Mouse (Mus musculus) hindbrain, embryonic 11.5 days (tissue): ENCODE results near the gene Rhov. TPM values are rescaled to one million over a fixed set of nuclear protein-coding genes. Genes with fewer than 3 reads are reported as not detected.
A peak's percentile ranks its signal among the peaks of the same experiment; 100 is the strongest.

Experiments used
- ATAC-seq: fragments of 200-750 bp; cut with Nextera tagmentation; 2 replicates; pipeline ENCODE4 v1.8.0; 2017; ENCODE audit warnings: mild to moderate bottlenecking, moderate TSS enrichment, moderate library complexity; ENCODE audit not compliant: low FRiP score
- DNase-seq: peaks from one replicate; pipeline ENCODE4 v3.0.0-alpha.2; 2015; ENCODE audit warnings: low spot score
- H3K27ac ChIP-seq: fragments of 300-500 bp; sonication (generic); 2 replicates; pipeline ENCODE4 v1.5.1; 2014; ENCODE audit warnings: mild to moderate bottlenecking, low read depth, low read length
- H3K27me3 ChIP-seq: fragments of 300-500 bp; sonication (generic); 2 replicates; pipeline ENCODE4 v1.6.1; 2014; ENCODE audit warnings: mild to moderate bottlenecking, low read length, moderate library complexity, mixed read lengths; ENCODE audit not compliant: control insufficient read depth, insufficient read depth
- H3K36me3 ChIP-seq: fragments of 300-500 bp; sonication (generic); 2 replicates; pipeline ENCODE4 v1.6.1; 2014; ENCODE audit warnings: mild to moderate bottlenecking, low read length, moderate library complexity, mixed read lengths; ENCODE audit not compliant: control insufficient read depth, insufficient read depth
- H3K4me1 ChIP-seq: fragments of 300-500 bp; sonication (generic); replicated peaks from 2 replicates; pipeline ENCODE4 v1.6.1; 2014; ENCODE audit warnings: low read length, mixed read lengths; ENCODE audit not compliant: control insufficient read depth, insufficient read depth
- H3K4me2 ChIP-seq: fragments of 300-500 bp; sonication (generic); replicated peaks from 2 replicates; pipeline ENCODE4 v1.6.1; 2014; ENCODE audit warnings: mild to moderate bottlenecking, low read depth, low read length
- H3K4me3 ChIP-seq: fragments of 300-500 bp; sonication (generic); 2 replicates; pipeline ENCODE4 v1.5.1; 2014; ENCODE audit warnings: low read depth, low read length
- H3K9ac ChIP-seq: fragments of 300-500 bp; sonication (generic); 2 replicates; pipeline ENCODE4 v1.6.1; 2014; ENCODE audit warnings: low read depth, low read length
- H3K9me3 ChIP-seq: fragments of 300-500 bp; sonication (generic); 2 replicates; pipeline ENCODE4 v1.6.1; 2016; ENCODE audit warnings: low read length; ENCODE audit not compliant: control insufficient read depth
- WGBS: fragments of 180-500 bp; shearing (Covaris S2); extraction: QIAGEN DNeasy Blood & Tissue Kit; methylation state at CpG from one replicate; pipeline ENCODE4 v1.1.7; 2014; 5-methylcytosine and 5-hydroxymethylcytosine counted together
- polyA plus RNA-seq: library from polyadenylated mRNA; unstranded; fragments of >200 nt; fragmentation: Nextera tagmentation; extraction: Ambion mirVana; gene quantifications from 2 replicates; pipeline ENCODE4 v1.2.1, GENCODE M21; 2014

Rhov gene
- polyA plus RNA-seq, 1 experiment from 2014 or later: 3.5 TPM

- Histone ChIP-seq H3K4me1 (0 out of 2 replicates have a peak, but pooled peaks cover 9% of the 10 kb centered on the region), H3K27ac (0 out of 2 replicates have a peak overlapping the region, but pooled peaks have one; percentile 10), H3K9me3 (no peaks in the 10 kb centered on the region), H3K27me3 (no peaks in the 10 kb centered on the region; the same call in 1 of the 2 replicates), H3K36me3 (no peaks in the 10 kb centered on the region), H3K4me3 (no peak overlapping the region), H3K9ac (no peak overlapping the region), H3K4me2 (no peak overlapping the region)
- ATAC-seq (no peak), DNase-seq (no peak)
- WGBS: 63% methylated on average over 3 of the region's 3 CpGs
These were observed 33.3 kb upstream of the Rhov start for GRCm38 (mm10) chr2:119304391-119304790.

GRCm38 (mm10) chr2:119302876-119303275 lies 31.8 kb upstream of the Rhov start:
- 0 out of 2 replicates have a peak, but pooled peaks cover 9% of the 10 kb centered on the region for H3K4me1 ChIP-seq
- no peaks in the 10 kb centered on the region for H3K36me3 ChIP-seq
- H3K4me3 ChIP-seq: no peak overlapping the region
- no peak for DNase-seq
- no peak overlapping the region for H3K4me2 ChIP-seq
- H3K27me3 ChIP-seq: no peaks in the 10 kb centered on the region; the same call in 1 of the 2 replicates
- H3K9me3 ChIP-seq: no peaks in the 10 kb centered on the region
- no peak for ATAC-seq
- H3K9ac ChIP-seq: no peak overlapping the region
- H3K27ac ChIP-seq: no peak overlapping the region
- WGBS: 74% methylated on average over 6 of the region's 6 CpGs

GRCm38 (mm10) chr2:119300819-119301493 lies 29.9 kb upstream of the Rhov start:
- H3K4me2 ChIP-seq: no peak overlapping the region
- no peaks in the 10 kb centered on the region; the same call in 1 of the 2 replicates for H3K27me3 ChIP-seq
- H3K9ac ChIP-seq: no peak overlapping the region
- DNase-seq (no peak), ATAC-seq (peak; percentile 28; the same call in 1 of the 2 replicates)
- peak overlapping the region; percentile 54 for H3K27ac ChIP-seq
- 0 out of 2 replicates have a peak, but pooled peaks cover 9% of the 10 kb centered on the region for H3K4me1 ChIP-seq
- no peak overlapping the region for H3K4me3 ChIP-seq
- H3K9me3 ChIP-seq: no peaks in the 10 kb centered on the region
- H3K36me3 ChIP-seq: no peaks in the 10 kb centered on the region
- 37% methylated on average over 6 of the region's 7 CpGs for WGBS

DNA sequence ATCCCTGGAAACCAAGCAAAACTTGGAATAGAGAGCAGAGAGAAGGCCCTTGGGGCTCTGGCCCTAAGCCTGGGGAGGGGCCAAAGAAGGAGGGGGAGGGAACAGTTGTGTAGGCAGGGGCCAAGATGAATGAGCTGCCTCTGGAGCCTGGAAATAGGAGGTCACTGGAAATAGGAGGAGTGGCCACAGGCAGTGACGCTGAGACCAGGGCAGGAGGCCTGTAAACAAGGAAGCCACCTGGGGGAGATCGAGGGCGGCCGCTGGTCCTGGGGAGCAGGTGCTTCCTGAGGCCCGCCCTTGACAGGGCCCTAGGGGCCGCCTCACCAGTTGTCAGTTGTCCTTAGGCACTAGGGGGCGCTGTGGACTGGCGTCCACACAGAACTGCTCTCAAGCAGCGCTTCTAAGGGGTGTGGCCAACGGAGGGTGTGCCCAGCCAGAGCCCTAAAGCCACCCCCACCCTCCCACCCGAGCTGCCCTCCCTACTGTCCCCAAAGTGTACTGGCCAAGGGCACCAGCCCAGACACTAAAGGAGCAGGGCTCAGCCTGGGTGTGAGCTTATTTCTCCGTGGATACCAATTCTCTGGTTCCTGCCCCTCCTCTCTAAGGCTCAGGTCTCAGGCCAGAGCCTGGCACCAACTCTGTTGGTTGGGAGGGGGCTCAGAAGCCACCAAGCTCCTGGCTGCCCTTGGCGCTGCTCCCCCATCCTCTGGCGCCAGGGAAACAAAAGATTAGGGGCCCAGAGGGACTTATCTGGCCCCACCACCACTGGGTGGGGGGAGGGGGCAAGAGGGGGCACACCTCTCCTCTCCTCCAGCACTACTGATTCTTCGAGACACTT lies 29.1 kb upstream of the Rhov start:
- no peak overlapping the region for H3K9ac ChIP-seq

GRCm38 (mm10) chr2:119298839-119299238 lies 27.8 kb upstream of the Rhov start:
- Histone ChIP-seq H3K27ac (no peak overlapping the region), H3K9ac (no peak overlapping the region), H3K36me3 (peaks cover 4% of the 10 kb centered on the region; the same call in 1 of the 2 replicates), H3K4me3 (no peak overlapping the region), H3K4me2 (no peak overlapping the region), H3K4me1 (0 out of 2 replicates have a peak, but pooled peaks cover 6% of the 10 kb centered on the region), H3K9me3 (no peaks in the 10 kb centered on the region), H3K27me3 (no peaks in the 10 kb centered on the region; the same call in 1 of the 2 replicates)
- ATAC-seq (no peak), DNase-seq (no peak)
- WGBS: 92% methylated on average over 2 of the region's 2 CpGs

More for the DNA sequence above, 29.1 kb upstream of the Rhov start:
- H3K4me2 ChIP-seq: peak overlapping the region; percentile 17; the same call in 1 of the 2 replicates
- no peak overlapping the region for H3K4me3 ChIP-seq
- no peaks in the 10 kb centered on the region for H3K9me3 ChIP-seq
- 5% methylated on average over 14 of the region's 15 CpGs for WGBS
- DNase-seq (peak; percentile 89), ATAC-seq (peak; percentile 85)
- no peaks in the 10 kb centered on the region for H3K36me3 ChIP-seq
- no peaks in the 10 kb centered on the region; the same call in 1 of the 2 replicates for H3K27me3 ChIP-seq
- H3K27ac ChIP-seq: peak overlapping the region; percentile 54
- H3K4me1 ChIP-seq: 0 out of 2 replicates have a peak, but pooled peaks cover 9% of the 10 kb centered on the region

GRCm38 (mm10) chr2:119298330-119298729 lies 27.3 kb upstream of the Rhov start:
- 55% methylated on average over 5 of the region's 5 CpGs for WGBS
- ATAC-seq: no peak
- peaks cover 4% of the 10 kb centered on the region; the same call in 1 of the 2 replicates for H3K36me3 ChIP-seq

DNA sequence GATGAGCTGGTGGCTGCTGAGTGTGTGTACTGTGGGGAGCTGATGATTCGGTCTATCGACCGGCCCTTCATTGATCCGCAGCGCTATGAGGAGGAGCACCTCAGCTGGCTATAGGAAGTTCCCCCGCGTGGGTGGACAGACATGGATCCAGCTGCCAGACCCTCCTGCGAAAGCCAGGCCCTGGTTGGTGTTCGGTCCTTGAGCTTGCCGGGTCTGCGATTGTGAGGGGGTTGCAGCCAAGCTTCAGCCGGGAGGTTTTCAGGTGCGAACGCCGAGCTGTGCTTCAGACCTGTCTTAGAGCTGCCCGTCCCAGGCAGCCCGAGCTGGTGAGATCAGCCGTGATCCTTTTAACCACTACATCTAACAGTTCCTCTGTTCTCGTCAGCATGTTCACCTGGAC lies 26.4 kb upstream of the Rhov start:
- WGBS: 94% methylated on average over 19 of the region's 19 CpGs
- Histone ChIP-seq H3K27ac (no peak overlapping the region), H3K27me3 (no peaks in the 10 kb centered on the region; the same call in 1 of the 2 replicates), H3K36me3 (peaks cover 4% of the 10 kb centered on the region; the same call in 1 of the 2 replicates), H3K4me1 (0 out of 2 replicates have a peak, but pooled peaks cover 6% of the 10 kb centered on the region), H3K4me3 (no peak overlapping the region), H3K9ac (no peak overlapping the region), H3K4me2 (no peak overlapping the region), H3K9me3 (no peaks in the 10 kb centered on the region)
- DNase-seq (no peak), ATAC-seq (no peak)

More at GRCm38 (mm10) chr2:119298330-119298729, 27.3 kb upstream of the Rhov start:
- Histone ChIP-seq H3K4me2 (no peak overlapping the region), H3K9ac (no peak overlapping the region), H3K4me3 (no peak overlapping the region), H3K27ac (no peak overlapping the region), H3K27me3 (no peaks in the 10 kb centered on the region; the same call in 1 of the 2 replicates), H3K4me1 (0 out of 2 replicates have a peak, but pooled peaks cover 6% of the 10 kb centered on the region), H3K9me3 (no peaks in the 10 kb centered on the region)
- peak; percentile 72 for DNase-seq

DNA sequence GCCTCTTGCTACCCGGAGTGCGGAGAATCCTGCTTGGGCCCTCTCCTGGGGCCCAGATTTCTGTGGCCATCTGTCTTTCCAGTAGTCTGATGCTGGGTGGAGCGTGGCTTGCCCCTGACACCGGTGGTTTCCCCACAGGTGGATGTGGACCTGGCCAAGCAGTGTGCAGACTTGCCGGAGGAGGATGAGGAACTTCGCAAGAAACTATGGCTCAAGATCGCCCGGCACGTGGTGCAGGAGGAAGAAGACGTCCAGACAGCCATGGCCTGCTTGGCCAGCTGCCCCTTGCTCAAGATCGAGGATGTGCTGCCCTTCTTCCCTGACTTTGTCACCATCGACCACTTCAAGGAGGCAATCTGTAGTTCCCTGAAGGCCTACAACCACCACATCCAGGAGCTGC lies 25.7 kb upstream of the Rhov start:
- Histone ChIP-seq H3K9ac (no peak overlapping the region), H3K4me2 (no peak overlapping the region), H3K27ac (no peak overlapping the region), H3K36me3 (peaks cover 4% of the 10 kb centered on the region; the same call in 1 of the 2 replicates), H3K4me1 (0 out of 2 replicates have a peak, but pooled peaks cover 6% of the 10 kb centered on the region), H3K4me3 (no peak overlapping the region), H3K27me3 (no peaks in the 10 kb centered on the region; the same call in 1 of the 2 replicates), H3K9me3 (no peaks in the 10 kb centered on the region)
- ATAC-seq (no peak), DNase-seq (no peak)
- over 99% methylated on average over 12 of the region's 12 CpGs for WGBS
